Mouse (Mus musculus) liver, adult 2 months (tissue): Measurements from ENCODE around the gene Ntm. TPM values are rescaled to one million over a fixed set of nuclear protein-coding genes. Genes with fewer than 3 reads are reported as not detected.

Source experiments
- DNase-seq: peaks from one replicate; pipeline ENCODE4 v3.0.0-alpha.2; 2011; ENCODE audit warnings: low read depth, low spot score; ENCODE audit errors: extremely low read depth
- H3K27ac ChIP-seq: fragments of 200-500 bp; replicated peaks from 2 replicates; pipeline ENCODE4 v1.5.1; 2012; ENCODE audit warnings: low read depth, mild to moderate bottlenecking, control low read depth, inconsistent platforms, low read length; ENCODE audit not compliant: insufficient read depth
- H3K27me3 ChIP-seq: fragments of 200-500 bp; 2 replicates; pipeline ENCODE4 v1.6.1; 2012; ENCODE audit warnings: mild to moderate bottlenecking, moderate library complexity, low read length, inconsistent platforms; ENCODE audit not compliant: control insufficient read depth, insufficient read depth
- H3K36me3 ChIP-seq: fragments of 200-500 bp; 2 replicates; pipeline ENCODE4 v1.6.1; 2012; ENCODE audit warnings: low read length, inconsistent platforms; ENCODE audit not compliant: control insufficient read depth, insufficient read depth
- H3K4me1 ChIP-seq: fragments of 200-500 bp; 2 replicates; pipeline ENCODE4 v1.6.1; 2011; ENCODE audit warnings: low read length; ENCODE audit not compliant: control insufficient read depth, insufficient read depth
- H3K4me3 ChIP-seq: fragments of 200-500 bp; 2 replicates; pipeline ENCODE4 v1.5.1; 2011; ENCODE audit warnings: low read depth, mild to moderate bottlenecking, control low read depth, low read length, moderate library complexity; ENCODE audit not compliant: insufficient read depth
- H3K79me2 ChIP-seq: fragments of 200-500 bp; 2 replicates; pipeline ENCODE4 v1.6.1; 2012; ENCODE audit warnings: inconsistent platforms, mild to moderate bottlenecking, low read length, moderate library complexity; ENCODE audit not compliant: control insufficient read depth, insufficient read depth
- H3K9ac ChIP-seq: fragments of 200-500 bp; 2 replicates; pipeline ENCODE4 v1.6.1; 2012; ENCODE audit warnings: low read depth, mild to moderate bottlenecking, control low read depth, inconsistent platforms, low read length
- CTCF ChIP-seq: fragments of 200-500 bp; IDR thresholded peaks from 2 replicates; pipeline ENCODE4 v1.5.1; 2011; ENCODE audit warnings: low read depth, low read length, control low read depth
- POLR2A ChIP-seq: fragments of 200-500 bp; IDR thresholded peaks from 2 replicates; pipeline ENCODE4 v1.6.1; 2011; ENCODE audit warnings: low read length, control low read depth; ENCODE audit not compliant: insufficient read depth; ENCODE audit errors: extremely low read depth
- WGBS: fragments of 180-500 bp; shearing (Covaris S2); methylation state at CpG from one replicate; pipeline ENCODE4 v1.1.7; 2018; 5-methylcytosine and 5-hydroxymethylcytosine counted together
- polyA plus RNA-seq: library from polyadenylated mRNA; depleted of rRNA; stranded (reverse); fragments of >200 nt; gene quantifications from 2 replicates; pipeline ENCODE4 v1.2.3, GENCODE M21; 2012
- total RNA-seq: library from RNA; depleted of rRNA; stranded (reverse); fragments of >200 nt; gene quantifications from 2 replicates; pipeline ENCODE4 v1.2.3, GENCODE M21; 2014

Gene Ntm
- total and polyA plus RNA-seq, 2 experiments, result 2.1 to 3.2 TPM

DNA sequence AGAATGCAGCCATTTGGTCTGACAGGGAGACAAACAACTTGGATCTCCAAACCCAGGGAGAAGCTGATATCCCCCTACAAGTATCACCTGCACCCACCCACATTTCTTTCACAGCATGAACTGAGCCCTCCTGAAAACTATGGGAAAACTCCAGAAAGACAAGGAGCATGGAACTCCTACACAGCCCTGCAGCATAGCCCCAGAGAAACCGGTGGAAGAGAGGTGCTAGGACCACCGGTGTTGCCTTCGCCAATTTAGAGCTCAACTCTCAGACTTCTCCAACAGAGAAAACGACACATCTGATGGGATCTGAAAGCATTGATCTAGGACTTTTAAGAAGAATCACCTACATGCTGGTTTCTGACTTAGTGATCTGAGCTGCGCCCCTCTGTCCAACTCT lies 312.7 kb downstream of the Ntm start:
- WGBS, result 60% methylated on average over 5 of the region's 5 CpGs

DNA sequence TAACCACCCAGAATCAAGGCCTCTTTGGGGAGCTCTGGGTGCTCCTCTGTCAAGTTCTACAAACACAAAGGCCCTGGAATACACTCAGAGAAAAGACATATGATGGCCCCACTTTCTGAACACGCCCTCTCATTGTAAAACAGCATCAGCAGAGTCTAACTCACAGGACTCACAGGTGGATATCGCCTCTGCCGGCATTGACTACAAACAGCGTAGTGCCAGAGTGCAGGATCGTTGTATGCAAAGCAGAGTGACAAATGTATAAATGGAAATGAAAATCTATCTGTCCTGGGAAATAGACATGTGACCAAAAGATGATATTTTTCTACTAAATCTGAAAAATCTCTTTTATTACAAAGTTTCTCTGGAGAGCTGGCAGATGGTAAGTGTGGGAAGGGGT lies 314.7 kb downstream of the Ntm start:
- Histone ChIP-seq H3K9ac (no peak overlapping the region), H3K36me3 (no peaks in the 10 kb centered on the region), H3K4me1 (no peaks in the 10 kb centered on the region), H3K27me3 (no peaks in the 10 kb centered on the region), H3K4me3 (no peak overlapping the region), H3K27ac (no peak overlapping the region), H3K79me2 (no peaks in the 10 kb centered on the region)
- 89% methylated on average over 5 of the region's 5 CpGs for WGBS
- TF ChIP-seq CTCF, result no peak
- no peak for TF ChIP-seq POLR2A
- DNase-seq, result no peak

More for the DNA sequence above, 312.7 kb downstream of the Ntm start:
- no peaks in the 10 kb centered on the region for H3K36me3 ChIP-seq
- no peaks in the 10 kb centered on the region for H3K4me1 ChIP-seq
- H3K9ac ChIP-seq, result no peak overlapping the region
- no peak overlapping the region for H3K4me3 ChIP-seq
- H3K27ac ChIP-seq, result no peak overlapping the region
- TF ChIP-seq POLR2A, result no peak
- TF ChIP-seq CTCF, result no peak
- H3K79me2 ChIP-seq, result no peaks in the 10 kb centered on the region
- DNase-seq, result no peak
- H3K27me3 ChIP-seq, result no peaks in the 10 kb centered on the region

DNA sequence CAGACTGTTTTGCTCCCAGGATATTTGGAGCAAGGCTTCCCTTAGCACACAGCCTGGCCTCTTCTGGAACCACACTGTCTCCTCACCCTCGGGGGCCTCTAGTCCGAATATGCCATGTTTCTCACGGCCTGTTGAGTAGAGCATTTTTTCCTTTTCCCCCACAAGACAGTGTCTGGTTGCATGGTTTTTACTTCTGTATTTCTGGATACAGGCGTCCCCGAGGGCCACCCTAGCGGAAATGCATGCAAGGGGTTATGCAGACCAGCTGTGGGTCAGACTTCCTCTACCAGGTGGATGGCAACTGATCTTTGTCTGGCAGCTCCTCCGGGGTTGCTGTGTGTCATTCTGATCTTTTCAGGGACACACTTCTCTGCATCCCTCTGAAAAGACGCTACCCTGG lies 315.2 kb downstream of the Ntm start:
- Histone ChIP-seq H3K4me1 (no peaks in the 10 kb centered on the region), H3K27me3 (no peaks in the 10 kb centered on the region), H3K9ac (no peak overlapping the region), H3K79me2 (no peaks in the 10 kb centered on the region), H3K27ac (no peak overlapping the region), H3K36me3 (no peaks in the 10 kb centered on the region), H3K4me3 (no peak overlapping the region)
- 71% methylated on average over 8 of the region's 8 CpGs for WGBS
- no peak for DNase-seq
- no peak for TF ChIP-seq POLR2A
- TF ChIP-seq CTCF, result no peak

DNA sequence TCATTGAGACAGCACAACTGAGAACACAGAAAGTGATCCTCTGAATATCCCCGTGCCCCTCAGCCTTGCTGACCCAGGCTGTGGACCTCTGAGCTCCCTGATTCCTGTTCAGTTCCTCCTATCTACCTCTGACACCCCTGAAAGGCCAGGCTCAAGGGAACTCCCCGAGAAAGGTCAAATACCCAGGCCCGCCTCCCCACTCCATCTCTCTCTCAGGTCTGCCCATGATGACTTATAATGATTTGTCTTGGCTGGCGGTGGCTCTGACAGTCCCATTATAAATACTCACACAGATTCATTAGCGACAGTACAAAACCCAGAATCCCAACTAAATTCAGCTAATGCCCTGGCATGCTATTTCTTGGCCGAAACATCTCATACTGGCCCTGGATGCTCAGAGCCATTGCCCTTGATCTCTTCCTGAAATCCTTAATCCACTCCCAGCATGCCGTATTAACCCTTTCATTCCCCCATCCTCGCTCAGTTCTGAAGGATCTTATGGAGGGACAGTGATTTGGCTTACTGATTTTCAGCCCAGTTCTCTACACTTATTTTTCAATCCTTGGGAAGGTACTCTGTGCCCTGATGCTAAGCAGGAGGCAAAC lies 317.0 kb downstream of the Ntm start:
- Histone ChIP-seq H3K27me3 (no peaks in the 10 kb centered on the region), H3K27ac (no peak overlapping the region), H3K4me3 (no peak overlapping the region), H3K79me2 (no peaks in the 10 kb centered on the region), H3K4me1 (no peaks in the 10 kb centered on the region), H3K36me3 (no peaks in the 10 kb centered on the region), H3K9ac (no peak overlapping the region)
- 51% methylated on average over 8 of the region's 8 CpGs for WGBS
- DNase-seq, result no peak
- TF ChIP-seq CTCF (no peak), POLR2A (no peak)

DNA sequence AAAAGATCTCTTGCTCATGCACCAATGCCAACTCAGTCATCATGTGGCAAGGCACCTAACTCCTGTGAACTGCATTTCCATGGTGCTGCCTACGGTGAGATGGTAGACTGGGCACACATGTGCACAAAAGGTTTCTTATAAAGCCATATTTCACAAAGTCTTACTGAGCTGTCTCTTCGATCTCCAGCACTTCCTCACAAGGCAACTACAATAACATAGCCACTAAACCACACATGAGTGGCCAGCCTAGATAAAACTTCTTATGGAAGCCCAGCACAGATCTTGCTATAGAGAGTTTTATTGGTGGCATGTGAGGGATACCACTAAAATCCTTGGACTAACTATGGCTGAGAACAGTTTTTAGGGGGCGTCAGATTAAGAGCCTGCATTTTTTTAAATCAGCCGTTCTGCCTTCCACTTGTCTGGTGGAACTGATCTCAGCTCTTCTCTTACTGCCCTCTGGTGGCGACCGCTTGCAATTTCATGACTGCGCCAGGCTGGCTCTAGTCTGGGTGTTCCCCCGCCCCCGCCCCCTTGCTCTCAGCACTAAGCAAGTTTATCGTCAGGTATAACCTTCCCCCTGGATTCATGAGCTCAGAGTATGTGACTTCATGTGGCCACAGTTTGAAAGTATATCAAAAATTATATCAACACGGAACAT lies 319.8 kb downstream of the Ntm start:
- H3K4me3 ChIP-seq, result no peak overlapping the region; the same call in 1 of the 2 replicates
- H3K9ac ChIP-seq, result no peak overlapping the region
- TF ChIP-seq CTCF (peak; percentile 79), POLR2A (no peak)
- no peaks in the 10 kb centered on the region for H3K36me3 ChIP-seq
- H3K27me3 ChIP-seq, result no peaks in the 10 kb centered on the region
- no peaks in the 10 kb centered on the region for H3K79me2 ChIP-seq
- DNase-seq, result peak; percentile 15
- 19% methylated on average over 11 of the region's 11 CpGs for WGBS
- no peaks in the 10 kb centered on the region for H3K4me1 ChIP-seq
- no peak overlapping the region for H3K27ac ChIP-seq

DNA sequence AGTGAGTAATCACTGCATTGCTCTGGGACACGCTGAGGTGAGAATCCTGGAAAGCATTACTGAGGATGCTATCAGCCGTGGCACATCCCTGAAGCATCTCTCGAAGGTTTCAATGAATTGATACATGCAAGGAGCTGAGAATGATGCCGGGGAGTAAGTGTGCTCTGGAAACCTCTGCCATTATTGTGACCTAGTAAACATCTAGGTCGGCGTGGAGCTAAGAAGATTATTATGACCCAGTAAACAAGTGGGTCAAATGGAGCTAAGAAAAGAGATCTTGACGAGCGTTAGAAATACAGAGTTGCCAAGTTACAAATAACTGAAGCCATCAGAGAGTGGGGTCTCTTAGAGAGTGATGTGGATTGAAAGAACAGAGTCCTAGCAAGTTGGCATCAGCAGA lies 325.6 kb downstream of the Ntm start:
- no peaks in the 10 kb centered on the region for H3K27me3 ChIP-seq
- H3K4me3 ChIP-seq, result no peak overlapping the region
- no peak for DNase-seq
- TF ChIP-seq POLR2A (no peak), CTCF (no peak)
- no peak overlapping the region for H3K27ac ChIP-seq
- no peaks in the 10 kb centered on the region for H3K79me2 ChIP-seq
- no peaks in the 10 kb centered on the region for H3K4me1 ChIP-seq
- 85% methylated on average over 8 of the region's 8 CpGs for WGBS
- H3K36me3 ChIP-seq, result no peaks in the 10 kb centered on the region
- H3K9ac ChIP-seq, result no peak overlapping the region
